Mouse (Mus musculus) thymus, postnatal 0 days (tissue): ENCODE results near the gene Echdc3. TPM values are rescaled to one million over a fixed set of nuclear protein-coding genes. Genes with fewer than 3 reads are reported as not detected.
A peak's percentile ranks its signal among the peaks of the same experiment; 100 is the strongest.

ENCODE experiments used
- DNase-seq: peaks from one replicate; pipeline ENCODE4 v3.0.0-alpha.2; 2015; ENCODE audit warnings: low spot score
- polyA plus RNA-seq: library from polyadenylated mRNA; unstranded; fragments of >200 nt; fragmentation: Nextera tagmentation; extraction: Ambion mirVana; gene quantifications from 2 replicates; pipeline ENCODE4 v1.2.1, GENCODE M21; 2015

Gene Echdc3
- polyA plus RNA-seq, result 2.2 and 2.4 TPM in 2 replicates

DNA sequence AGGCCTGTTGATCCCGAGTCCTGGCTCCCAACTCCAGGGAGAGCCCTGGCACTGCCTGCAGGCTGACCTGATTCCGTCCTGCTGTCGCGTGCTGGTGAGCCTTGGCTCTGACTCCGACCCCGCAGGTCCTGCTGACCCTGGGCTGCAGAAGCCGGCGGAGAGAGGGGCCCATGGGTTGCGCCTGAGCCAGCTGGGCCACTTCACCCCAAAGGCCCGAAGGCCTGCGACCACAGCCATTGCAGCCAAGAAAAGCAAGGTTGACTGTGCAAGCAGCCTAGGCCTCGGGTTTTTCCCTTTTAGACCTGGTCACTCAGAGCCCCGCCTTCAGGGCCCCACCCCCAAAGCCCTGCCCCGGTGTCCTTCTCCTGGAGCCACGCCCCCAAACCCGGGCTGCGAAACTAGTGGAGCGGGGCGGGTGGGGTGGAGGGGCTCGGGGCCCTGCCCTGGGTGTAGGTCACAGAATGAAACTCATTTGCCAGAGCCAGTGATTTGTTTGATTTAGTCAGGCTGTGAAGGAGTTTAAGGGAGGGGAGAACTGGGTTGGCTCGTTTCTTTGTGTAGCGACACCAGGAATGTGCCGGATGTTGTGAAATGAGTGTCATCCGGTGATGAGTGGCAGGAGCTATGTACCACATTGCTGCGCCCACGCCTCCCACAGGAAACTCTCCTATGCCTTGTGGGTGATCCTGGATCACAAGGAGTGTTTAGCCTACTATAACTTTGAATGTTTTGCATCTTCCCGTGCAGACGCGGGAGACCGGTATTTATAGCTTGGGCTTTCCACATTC, at the start of gene Echdc3:
Gene Echdc3, minus strand, starts transcription at position 310 of the 788 bp plus-strand sequence.
- peak; percentile 69 for DNase-seq

DNA sequence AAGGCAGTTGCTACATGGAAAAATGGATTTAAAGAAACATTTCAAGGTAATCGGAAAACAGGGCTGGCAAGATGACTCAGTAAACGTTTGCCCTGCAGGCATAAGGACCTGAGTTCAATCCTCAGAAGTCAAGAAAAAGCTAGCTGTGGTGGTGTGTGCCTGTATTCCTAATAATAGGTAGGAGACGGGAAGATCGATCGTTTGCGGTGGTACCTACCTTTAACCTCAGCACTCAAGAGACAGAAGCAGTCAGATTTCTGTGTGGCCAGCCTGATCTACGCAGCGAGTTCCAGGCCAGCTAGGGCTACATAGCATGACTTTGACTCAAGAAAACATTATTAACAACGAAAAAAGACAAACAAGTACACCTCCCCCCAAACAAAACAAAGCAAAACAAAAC, 48.9 kb upstream of the Echdc3 start:
- no peak for DNase-seq

DNA sequence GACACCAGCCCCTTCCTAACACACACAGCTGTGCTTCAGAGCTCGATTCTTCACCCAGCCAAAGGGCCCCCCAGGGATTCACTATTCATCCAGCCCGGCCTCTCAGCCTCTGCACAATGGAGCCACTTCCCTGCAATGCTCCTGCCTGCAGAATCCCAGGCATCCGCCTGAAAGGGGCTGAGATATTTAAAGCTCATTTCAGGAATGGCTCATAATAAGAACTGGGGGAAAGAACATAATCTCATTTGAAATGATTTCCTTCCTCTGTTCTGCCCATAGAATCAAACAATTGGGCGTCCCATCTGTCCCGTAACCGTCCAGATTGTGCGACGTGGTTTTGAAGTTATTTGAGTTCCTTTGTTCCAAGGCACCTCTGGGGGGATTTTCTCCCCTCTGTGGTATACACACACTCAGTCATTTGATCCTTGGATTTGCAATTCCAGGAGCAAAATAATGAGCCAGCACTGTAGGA, 48.4 kb upstream of the Echdc3 start:
- DNase-seq, result no peak

DNA sequence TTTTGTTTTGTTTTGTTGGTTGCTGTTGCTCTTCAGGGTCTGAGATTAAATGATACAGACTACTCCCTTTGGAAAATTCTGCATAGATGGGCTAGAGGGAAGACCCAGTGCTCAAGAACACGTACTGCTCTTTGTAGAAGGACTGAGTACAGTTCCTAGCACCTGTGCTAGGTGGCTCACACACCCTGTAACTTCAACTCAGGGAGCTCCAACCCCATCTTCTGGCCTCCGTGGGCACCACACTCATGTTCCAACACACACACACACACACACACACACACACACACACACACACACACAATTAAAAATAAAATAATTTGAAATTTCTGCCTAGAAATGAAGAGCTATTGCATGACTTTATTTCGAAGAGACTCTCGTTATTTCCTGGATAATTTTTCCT, 47.8 kb upstream of the Echdc3 start:
- no peak for DNase-seq

DNA sequence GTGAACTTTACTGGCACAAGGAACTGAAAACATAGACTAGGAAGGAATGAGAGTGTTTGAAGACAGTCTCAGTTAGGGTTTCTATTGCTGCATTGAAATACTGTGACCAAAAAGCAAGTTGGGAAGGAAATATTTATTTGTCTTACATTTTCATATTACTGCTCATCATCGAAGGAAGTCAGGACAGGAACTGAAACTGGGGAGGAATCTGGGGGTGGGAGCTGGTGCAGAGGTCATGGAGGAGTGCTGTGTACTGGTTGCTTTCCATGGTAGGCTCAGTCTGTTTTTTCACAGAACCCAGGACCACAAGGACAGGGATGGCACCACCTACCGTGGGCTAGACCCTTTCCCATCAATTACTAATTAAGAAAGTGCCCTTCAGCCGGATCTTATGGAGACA, 46.3 kb upstream of the Echdc3 start:
- no peak for DNase-seq

DNA sequence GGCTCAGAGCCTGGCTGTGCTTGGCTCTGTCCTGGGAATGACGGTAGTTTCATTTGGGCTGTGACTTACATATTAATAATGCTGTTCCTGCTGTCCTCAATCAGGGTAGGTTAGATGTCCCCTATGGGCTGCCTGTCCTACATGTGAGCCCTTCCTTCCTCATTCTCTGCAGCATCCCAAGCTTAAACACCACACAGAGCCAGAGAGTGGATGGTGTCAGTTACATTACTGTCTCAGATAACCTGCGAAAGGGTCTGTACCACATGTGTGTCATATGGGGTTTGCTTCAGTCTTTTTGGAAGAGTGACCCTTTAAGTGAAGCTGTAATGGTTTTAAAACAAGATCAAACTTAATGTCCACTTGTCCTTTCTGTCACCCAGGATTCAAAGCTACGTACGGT, 45.2 kb upstream of the Echdc3 start:
- DNase-seq, result no peak

DNA sequence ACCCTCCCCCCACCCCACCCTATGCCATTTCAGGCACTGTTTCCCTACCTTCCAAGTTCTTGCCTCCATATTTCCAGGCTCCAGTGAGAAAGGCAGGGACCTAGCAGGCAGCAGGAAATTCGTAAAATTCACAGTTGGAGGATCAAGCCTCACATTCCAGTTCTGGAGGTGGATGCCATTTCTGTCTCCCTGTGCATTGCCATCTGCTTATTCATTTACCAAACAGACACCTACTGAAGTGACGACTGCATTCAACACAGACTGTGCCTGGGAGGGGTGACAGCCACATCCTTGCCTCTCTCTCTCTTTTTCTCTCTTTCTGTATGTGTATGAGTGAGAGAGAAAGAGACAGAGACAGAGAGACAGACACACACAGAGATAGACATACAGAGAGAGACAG, 44.3 kb upstream of the Echdc3 start:
- DNase-seq, result no peak

DNA sequence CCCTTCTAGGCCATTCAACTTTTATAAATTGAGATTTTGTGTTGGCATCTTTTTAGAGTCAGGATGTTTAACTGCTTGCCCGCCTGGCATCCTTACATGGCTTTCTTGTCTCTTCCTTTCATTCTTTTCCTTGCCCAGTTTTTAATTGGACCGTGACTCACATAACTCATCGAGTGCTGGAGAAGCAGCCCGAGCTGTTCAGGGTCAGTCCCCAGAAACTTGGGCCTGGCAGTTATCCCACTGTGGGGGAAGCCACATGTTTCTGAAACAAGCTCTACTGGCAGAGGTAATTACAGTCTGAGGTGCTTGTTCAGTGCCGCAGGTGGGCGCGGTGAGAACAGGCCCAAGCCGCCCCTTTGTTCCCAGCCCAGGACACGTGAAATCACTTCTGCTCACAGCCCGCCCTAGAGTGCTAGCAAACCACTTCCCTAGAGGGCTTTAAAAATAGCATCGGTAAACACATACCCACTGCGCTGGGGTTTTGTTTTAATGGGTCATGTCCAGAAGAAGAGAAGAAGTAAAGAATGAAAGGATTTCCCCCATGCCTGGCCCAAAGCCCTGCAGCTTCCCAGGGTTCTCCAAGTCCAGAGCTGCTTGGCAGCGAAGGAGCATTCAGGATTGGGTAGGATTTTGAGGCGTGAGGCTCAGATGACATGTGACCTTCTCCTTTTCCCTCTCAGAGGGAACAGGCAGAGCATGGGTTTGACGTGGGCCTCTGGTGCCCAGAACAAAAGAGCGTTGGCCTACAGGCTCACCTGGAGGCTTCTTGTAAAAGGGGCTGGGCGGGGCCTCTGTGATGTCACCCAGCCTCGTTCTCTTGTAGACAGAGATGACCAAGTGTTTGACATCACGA, 43.4 kb upstream of the Echdc3 start:
- DNase-seq, result peak; percentile 28

DNA sequence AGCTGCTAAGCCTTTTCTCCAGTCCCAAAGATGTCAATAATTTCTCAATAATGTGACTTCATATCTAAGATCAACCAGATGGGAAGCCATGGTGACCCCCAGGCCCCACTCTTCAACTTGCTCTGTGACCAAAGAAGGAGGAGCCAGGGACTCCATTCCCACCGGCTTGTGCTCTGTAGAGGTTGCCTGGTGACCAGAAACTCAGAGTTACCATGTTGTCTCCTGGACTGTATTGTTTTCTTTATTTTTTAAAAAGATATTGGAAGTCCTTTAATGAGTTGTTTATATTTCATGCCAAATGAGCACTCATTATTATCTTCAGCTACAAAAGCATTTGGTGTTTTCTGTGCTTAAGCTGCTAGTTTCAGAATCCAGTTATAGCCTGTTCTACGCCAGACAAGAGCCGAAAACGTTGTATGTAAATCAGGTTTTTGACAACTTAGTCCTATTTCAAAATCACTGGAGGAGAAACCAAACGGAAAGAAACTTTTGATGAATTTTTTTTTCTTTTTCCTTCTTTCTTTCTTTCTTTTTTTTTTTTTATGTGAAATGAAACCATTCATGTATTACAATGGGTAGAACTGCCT, 42.7 kb upstream of the Echdc3 start:
- DNase-seq, result no peak

DNA sequence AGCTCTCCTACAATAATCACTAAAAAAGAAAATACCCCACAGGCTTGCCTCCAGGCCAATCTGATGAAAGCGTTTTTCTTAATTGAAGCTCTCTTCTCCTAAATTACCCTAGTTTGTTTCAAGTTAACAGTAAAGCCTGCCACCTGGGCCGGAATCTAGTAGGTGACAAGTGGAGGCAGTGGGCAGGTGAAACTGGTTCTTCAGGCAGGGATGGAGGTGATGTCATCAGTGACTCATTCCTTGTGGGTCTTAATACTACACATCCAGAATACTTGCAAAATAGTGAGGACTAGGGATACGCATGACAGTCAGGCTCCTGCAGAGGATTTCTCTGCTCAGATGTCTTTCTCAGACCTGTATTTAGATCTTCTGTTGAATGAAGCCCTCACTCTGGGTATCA, 39.7 kb upstream of the Echdc3 start:
- no peak for DNase-seq

DNA sequence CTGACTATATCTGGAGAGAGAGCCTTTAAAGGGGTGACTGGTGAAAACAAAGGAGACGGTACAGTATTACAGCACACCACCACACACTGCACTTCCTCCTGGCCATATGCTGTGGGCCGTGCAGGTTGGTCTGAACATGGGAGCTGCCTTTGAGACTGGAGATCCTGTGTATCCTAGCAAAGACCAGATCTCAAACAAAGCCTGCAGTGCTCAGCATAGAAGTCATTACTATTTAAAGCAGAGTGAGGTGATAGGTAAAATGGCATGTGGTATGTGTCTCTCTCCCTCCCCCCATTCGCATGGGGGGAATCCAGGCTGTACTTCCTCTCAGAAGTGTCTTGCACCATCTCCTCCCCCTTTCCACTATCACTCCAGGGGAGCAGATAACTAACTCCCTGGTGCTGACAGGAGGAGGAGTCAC, 38.3 kb upstream of the Echdc3 start:
- no peak for DNase-seq

DNA sequence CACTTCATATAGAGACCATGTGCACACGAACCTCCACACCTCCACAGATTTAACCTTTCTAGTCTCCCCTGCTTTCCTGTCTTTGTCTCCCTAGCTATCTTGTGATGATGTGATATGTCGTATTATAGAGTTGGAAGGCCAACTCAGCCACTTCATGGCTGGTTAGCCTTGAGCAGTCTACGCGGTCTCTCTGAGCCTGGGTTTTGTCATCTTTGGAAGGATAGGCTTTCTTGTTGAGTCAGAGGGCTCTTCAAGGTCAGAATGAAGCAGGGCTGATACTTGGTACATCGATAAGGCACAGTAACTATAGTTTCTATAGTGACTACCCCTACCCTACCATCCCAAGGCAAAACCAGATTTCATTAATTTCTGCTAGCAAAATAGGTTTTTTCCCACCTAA, 28.6 kb upstream of the Echdc3 start:
- no peak for DNase-seq

DNA sequence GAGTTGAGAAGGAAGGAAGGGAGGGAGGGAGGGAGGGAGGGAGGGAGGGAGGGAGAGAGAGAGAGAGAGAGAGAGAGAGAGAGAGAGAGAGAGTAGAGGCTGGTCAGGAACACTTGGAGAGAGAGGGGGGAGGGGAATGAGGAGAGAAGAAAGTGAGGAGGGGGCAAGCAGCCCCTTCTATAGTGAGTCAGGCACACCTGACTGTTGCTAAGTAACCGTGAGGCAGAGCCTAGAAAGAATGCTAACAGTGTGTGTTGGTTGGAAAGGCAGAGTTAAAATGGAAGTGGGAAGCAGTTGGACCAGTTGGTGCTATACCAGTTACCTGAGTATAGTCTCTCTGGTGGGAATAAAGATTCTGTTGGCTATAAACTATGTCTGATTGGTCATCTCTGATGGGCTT, 27.2 kb upstream of the Echdc3 start:
- DNase-seq, result no peak

DNA sequence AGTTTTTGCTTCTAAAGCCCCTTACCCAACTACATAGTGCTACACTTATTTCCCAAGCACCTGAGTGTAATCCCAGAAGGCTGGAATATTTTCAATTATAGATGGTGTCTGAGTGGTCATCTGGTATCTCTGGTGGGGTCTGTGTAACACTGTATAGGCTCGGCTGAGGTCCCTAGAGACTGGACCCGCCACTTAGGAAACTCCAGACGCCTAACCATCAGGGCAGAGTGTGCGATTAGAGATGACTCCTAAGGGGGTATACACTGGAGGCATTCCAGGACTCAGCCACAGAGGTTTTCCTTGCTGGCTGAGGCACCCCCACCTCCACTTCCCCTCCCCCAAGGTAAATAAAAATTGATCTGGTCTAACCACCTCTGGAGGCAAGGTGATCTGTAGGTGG, 26.5 kb upstream of the Echdc3 start:
- no peak for DNase-seq

DNA sequence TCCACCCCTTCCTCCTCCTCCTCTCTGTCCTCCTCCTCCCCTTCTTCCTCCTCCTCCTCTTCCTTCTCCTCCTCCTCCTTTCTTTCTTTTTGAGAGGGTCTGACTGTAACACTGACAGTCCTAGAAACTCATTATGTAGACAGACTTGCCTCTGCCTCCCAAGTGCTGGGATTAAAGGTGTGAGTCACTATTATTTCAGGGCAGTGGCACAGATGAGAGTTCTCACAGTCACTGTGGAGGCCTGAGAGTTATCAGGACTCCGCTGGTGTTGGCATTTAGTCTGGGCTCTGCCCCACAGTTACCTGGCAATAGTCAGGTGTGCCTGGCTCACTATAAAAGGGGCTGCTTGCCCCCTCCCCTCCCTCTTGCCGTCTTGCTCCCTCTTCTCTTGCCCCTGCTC, 25.8 kb upstream of the Echdc3 start:
- no peak for DNase-seq

DNA sequence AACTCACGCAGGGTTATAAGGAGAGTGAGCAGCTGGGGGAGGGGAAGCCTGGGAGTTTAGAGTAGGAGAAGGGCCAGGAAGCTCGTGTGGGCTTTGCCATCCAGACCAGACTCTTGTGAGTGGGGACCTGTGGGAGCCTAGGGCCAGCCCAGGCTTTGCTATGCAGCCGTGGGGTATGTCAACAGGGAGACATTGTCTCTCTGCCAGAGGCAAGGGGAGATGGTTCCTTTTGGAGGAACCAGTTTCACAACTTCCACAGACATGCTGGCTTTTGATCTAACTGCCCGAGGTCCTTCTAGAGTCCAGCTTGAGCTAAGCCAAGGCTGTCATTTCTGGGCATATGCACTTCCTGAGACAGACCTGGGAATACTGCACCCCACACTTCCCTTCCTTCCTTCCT, 25.4 kb upstream of the Echdc3 start:
- DNase-seq, result no peak

DNA sequence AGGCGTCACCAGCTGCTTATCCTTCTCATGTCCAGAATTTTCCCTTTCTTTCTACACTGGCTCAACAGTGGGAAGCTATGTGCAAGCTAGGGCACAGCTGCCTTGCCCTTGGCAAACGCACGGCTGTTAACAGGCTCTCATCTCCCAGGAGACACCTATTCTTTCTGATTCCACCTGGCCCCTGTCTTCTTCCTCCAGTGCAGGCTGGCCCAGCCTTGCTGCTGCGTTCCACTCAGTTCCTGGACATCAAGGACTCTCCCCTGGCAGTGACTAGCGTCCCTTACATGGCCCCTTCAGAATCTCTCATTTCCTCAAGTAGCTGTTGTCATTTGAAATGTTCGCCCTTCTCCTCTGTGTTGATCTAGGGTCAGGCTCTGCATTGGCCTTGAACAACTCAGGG, 20.5 kb upstream of the Echdc3 start:
- no peak for DNase-seq

DNA sequence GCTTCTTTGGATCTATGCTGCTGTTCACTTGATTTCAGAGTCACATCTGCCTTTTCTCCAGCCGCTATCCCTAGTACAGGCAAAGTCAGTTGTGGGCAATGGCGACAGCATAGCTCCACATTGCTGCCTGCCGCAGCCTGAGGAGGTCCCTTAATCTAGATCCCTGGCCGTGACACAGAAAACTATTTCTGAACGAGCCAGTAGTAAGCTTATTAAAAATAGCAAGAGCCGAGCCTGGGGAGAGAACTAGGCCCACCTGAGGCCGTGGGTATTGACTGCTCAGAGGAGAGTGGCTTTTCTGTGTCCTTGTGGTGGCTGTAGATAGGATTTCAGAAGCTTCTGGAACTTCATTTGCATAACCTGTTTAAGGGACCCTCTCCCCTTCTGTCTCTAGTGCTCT, 19.9 kb upstream of the Echdc3 start:
- DNase-seq, result no peak

DNA sequence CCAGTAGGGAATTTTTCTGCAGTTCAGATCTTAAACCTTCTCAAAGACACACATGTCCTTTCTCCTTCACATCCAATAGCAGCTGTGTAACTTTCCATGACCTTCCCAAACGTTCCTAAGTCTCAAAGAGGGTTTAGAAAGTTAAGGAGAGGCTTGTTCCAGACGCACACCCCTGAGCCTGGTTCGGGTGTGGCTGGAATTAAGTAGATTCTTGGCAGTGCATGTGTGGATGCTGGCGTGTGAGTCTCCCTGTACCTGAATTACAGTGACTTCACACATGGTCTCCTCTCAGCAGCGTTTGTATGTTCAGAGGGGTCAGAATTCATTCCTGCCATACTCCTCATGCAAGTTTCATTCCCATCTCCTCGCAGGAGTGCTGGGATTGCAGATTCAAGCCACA, 18.0 kb upstream of the Echdc3 start:
- DNase-seq, result no peak

DNA sequence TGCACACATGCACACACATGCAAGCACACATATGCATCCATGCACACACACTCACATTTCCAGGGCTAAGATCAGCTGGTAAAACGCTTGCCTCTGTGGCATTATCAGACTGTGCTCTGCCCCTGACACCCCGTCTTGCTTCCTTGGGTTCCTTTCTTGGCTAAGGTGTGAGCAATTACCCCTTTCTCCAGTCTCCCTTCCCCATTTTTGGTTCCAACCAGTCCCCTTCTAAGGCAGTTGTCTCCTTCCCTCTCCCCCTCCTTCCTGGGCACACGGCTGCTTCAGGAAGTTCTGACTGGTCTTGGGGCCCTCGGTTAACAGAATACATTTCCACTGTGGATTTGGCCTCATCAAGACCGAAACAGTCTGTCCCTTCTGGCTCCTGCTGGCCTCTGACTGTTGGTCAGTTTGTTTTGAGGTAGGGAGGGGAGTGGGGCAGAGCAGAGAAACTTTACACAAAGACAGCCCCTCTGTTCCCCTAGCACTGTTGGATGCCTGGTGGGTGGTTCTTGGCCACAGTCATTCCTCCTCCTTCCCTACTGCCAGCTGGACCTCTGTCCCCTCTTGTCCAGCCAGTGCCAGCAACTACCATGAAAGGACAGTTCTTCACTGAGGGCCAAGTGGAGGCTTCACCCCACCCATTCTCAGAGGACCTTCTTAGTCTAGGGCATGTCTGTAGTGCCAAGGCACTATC, 16.9 kb upstream of the Echdc3 start:
- no peak for DNase-seq

DNA sequence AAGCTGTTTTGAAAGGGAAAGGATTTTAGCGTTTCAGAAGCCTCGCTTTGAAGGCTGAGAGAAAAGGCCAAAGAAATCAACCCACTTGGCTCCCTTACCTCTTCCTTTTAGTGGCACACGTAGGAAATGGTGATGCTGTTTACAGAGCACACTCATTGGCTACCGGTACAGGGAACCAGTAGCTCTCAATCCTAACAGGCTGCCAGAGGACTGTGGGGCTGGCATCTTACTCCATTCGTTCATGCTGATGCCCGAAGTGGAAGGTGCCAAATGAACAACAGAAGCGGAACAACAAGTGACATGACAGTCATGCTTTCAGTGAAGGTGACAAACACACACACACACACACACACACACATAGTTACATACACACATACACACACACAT, 14.2 kb upstream of the Echdc3 start:
- DNase-seq, result no peak
